Mouse (Mus musculus): ENCODE results near the gene Lrrc8e.

The Lrrc8e gene

GRCm38 (mm10) chr8:4226323-4226722, 304 bp upstream of the Lrrc8e start:
- WGBS, result 43% methylated on average over 4 of the region's 4 CpGs

- WGBS, result 79% methylated on average over 4 of the region's 4 CpGs
Observed at GRCm38 (mm10) chr8:4227919-4228318, 1.3 kb downstream of the Lrrc8e start.

- 80% methylated on average over 5 of the region's 5 CpGs for WGBS
Observed at GRCm38 (mm10) chr8:4229784-4230183, 3.2 kb downstream of the Lrrc8e start.

GRCm38 (mm10) chr8:4230612-4231351, 4.2 kb downstream of the Lrrc8e start:
- WGBS, result 71% methylated on average over 10 of the region's 10 CpGs

GRCm38 (mm10) chr8:4237814-4238433, 11.3 kb downstream of the Lrrc8e start:
- WGBS, result 15% methylated on average over 15 of the region's 15 CpGs

GRCm38 (mm10) chr8:4238434-4239192, 12.0 kb downstream of the Lrrc8e start, which contains the start of the genes Map2k7 and Gm49320:
Gene Map2k7, plus strand, starts transcription at chr8:4238740.
Gene Gm49320, plus strand, starts transcription at chr8:4238865.
- under 1% methylated on average over 62 of the region's 71 CpGs for WGBS

GRCm38 (mm10) chr8:4239193-4239890, 12.7 kb downstream of the Lrrc8e start:
- 10% methylated on average over 19 of the region's 19 CpGs for WGBS

- WGBS, result 90% methylated on average over 5 of the region's 5 CpGs
Observed at GRCm38 (mm10) chr8:4245061-4245460, 18.4 kb downstream of the Lrrc8e start.

GRCm38 (mm10) chr8:4245737-4246136, 19.1 kb downstream of the Lrrc8e start:
- WGBS, result 74% methylated on average over 13 of the region's 13 CpGs

- WGBS, result 87% methylated on average over 8 of the region's 8 CpGs
Observed at GRCm38 (mm10) chr8:4247241-4247640, 20.6 kb downstream of the Lrrc8e start.

DNA sequence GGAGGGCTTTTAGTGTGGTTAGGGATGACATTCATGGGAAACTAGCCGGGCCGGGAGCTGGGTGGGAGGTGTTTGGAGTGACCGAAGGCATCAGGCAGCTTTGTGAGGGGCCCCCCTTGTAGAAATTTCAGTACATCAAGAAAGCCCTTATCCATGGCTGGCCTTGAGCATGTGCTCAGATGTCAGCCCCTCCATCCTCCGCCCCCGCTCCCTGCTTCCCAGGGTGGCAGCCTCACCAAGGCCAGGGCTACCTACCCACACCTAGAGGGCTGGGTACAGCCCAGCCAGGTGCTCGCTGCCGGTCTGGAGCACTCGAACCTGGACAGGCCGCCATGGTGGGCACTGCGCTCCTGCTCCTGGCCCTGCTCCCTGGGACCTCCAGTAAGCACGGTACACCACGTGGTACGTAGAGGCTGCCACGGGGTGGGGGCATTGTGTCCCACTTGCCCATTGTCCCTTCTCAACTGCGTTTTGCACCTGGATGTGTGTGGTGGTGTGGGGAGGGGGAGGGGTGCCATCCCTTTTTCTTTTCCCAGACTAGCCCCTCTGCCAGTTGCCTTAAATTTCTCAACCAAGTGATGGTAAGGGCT, 21.4 kb downstream of the Lrrc8e start, which contains the start of gene Tgfbr3l:
Gene Tgfbr3l, plus strand, starts transcription at position 264 of the 590 bp plus-strand sequence.
- 72% methylated on average over 15 of the region's 15 CpGs for WGBS

DNA sequence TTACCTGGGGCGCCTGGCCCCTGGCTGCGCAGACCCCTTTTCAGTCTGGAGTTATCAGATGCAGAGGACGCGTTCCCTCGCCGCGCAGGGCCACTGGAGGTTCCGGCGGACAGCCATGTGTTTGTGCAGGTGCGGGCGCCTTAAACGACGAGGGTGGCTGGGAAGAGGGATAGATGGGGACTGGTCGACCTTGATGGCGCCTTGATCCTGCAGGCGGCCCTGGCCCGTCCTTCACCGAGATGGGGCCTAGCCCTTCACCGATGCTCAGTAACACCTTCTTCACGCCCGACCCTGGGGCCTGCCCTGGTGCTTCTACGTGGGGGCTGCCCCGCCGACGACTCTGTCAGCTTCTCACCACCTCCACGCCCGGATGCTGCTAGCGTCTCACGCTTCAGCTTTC, 22.6 kb downstream of the Lrrc8e start:
- WGBS, result 43% methylated on average over 29 of the region's 29 CpGs

DNA sequence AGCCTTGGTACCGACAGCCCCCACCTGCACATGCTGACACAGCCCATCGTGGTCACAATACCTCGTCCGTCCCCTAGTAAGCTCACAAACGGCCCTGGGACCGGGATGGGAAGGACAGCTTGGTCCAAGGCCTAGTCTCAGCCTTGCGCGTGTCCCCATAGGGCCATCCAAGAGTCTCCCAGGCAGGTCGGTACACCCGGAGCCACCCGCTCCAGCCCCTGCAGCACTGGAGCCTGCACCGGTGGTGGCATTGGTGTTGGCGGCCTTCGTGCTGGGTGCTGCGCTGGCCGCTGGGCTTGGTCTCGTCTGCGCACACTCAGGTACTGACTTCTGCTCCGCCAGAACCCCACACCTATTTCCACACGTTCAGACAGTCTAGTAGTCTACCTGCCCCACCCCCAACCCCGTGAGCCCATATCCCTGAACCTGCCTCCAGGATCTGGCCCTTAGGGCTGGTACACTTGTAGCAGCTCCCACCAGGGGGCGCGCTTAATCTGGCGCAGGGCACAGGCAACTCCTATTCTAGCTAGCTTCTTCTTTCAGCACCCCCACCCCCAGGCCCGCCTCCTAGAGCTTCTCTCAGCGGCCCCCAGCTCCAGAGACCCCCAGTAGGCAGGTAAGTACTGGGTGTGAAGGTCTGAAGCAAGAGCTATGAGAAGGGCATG, 23.8 kb downstream of the Lrrc8e start:
- WGBS, result 37% methylated on average over 26 of the region's 26 CpGs

DNA sequence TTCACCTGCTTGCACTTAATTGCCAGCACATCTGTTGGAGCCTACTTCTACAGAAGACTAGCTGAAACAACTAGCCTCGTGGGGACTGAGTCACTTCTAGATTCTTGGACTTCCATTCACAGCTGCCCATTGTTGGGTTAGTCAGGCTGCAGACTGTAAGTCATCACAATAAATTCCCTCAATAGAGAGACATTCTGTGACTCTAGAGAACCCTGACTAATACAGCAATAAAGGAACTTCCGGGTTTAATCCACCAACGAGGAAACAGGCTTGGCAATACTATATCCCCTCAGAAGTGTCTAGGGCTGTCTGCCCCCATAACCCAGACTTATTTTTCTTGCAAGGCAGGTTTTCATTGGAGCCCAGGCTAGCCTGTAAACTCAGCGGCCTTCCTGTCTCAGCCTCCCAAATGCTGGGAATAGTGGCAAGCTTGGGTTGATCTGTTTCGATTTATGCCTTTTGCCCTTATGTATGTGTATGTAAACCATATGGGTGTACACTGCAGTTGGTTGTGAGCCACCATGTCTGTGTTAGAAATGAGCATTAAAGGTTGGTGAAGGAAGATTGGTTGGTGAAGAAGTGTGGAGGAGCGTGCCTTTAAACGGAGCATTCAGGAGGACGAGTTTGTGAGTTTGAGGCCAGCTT, 25.6 kb downstream of the Lrrc8e start:
- WGBS, result 40% methylated on average over 8 of the region's 8 CpGs

- under 1% methylated on average over 69 of the region's 69 CpGs for WGBS
Observed at GRCm38 (mm10) chr8:4252934-4253841, 26.6 kb downstream of the Lrrc8e start, which contains the start of gene Snapc2. Gene Snapc2, plus strand, starts transcription at chr8:4253080.

DNA sequence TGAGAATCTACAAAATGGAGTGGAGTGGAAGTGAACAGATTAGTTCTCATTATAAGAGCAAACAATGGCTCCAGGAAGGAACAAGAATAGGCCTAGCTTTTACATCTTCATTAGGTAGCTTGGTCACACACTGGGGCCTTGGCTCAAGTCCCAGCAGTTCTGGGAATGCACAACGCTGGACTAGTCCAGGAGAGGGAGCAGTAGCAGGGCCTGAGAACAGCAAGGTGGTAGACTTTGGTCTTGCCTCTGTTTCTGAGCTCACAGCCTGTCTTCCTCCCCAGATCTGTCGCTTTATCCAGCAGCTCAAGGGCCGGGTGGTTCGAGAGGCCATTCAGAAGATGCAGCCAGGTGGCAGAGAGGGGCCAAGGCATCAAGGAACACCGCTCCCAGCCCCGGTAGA, 27.4 kb downstream of the Lrrc8e start:
- 20% methylated on average over 6 of the region's 6 CpGs for WGBS

DNA sequence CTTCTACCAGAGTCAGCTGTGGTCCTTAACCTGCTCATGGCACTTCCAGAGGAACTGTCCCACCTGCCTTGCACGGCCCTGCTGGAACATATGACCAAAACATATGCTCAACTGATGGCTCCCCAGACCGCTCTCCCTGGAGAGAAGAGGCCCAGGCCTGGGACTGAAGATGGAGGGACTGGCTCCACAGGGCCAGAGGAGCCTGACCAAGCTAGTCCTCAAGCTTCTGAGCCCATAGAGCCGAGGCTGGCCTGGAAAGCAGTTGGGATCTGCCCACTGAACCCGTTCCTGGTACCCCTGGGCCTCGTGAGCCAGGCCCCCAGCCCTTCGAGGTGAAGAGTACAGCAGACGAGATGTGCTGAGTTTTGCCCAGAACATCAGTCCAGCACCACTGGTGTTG, 28.8 kb downstream of the Lrrc8e start:
- 63% methylated on average over 7 of the region's 7 CpGs for WGBS

GRCm38 (mm10) chr8:4256911-4257310, 30.3 kb downstream of the Lrrc8e start:
- WGBS, result 16% methylated on average over 4 of the region's 4 CpGs

GRCm38 (mm10) chr8:4257350-4257749, 30.7 kb downstream of the Lrrc8e start:
- WGBS, result 34% methylated on average over 4 of the region's 4 CpGs
